In the genomic region with DNA sequence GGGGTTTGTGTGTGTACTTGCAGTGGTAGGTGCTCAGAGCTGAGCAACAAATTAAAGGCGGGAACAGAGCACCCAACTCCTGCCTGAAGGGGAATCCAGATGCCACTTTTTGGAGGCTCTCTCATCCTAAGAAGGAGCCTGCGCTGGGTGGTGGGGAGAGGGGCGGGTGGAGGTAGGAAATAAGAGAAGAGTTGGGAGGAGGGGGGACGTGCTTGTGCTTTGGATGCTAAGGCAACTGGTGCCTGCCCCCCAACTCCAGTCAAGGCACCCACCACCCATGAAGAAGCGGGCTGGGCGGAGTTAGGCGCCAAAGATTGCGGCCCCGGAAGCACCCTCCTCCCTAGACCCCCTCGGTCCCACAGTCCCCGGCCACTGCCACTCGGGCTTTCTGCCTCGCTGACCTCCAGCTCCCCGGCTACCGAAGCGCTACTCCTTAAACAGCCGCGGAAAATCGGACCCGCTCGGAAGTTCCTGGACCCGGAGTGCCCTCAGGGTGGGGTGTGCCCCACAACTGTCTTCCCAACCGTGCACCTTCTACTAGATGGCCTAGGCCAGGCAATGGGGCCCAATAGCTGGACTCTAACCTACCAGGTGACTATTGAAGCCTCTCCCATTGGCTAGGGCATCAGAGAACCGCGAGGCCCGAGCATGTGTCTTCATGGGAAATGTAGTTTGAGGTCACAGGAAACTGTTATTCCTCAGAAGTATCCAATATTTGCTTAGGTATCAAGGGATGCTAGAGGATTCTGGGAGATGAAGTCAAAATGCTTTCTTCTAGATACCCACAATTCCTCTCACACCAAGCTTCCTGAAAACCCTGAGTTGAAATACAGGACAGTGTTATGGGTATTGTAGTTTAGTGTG, we compare ENCODE assay signal across 7 mouse cellular contexts. TPM values are rescaled to one million over a fixed set of nuclear protein-coding genes. Genes with fewer than 3 reads are reported as not detected.
A peak's percentile ranks its signal among the peaks of the same experiment; 100 is the strongest.
DNase-seq lines count a peak whose midpoint lies in the region; ATAC-seq lines count a peak whose summit lies in the region.

A gene (minus strand): TSS at position 560 of the 864 bp plus-strand sequence.

- H3K9me3 ChIP-seq in embryonic facial prominence, embryonic 12.5 days: no peaks in the 10 kb centered on the region
- no peaks in the 10 kb centered on the region for H3K9me3 ChIP-seq in limb, embryonic 11.5 days (ENCODE audit: control insufficient read depth, low read length)
- H3K9me3 ChIP-seq in midbrain, embryonic 14.5 days (ENCODE audit: control insufficient read depth, low read length): no peaks in the 10 kb centered on the region

- H3K27me3 ChIP-seq in embryonic facial prominence, embryonic 12.5 days: no peaks in the 10 kb centered on the region
- H3K27me3 ChIP-seq in limb, embryonic 11.5 days (ENCODE audit: control insufficient read depth, insufficient read depth, low read length): no peaks in the 10 kb centered on the region
- H3K27me3 ChIP-seq in midbrain, embryonic 14.5 days (ENCODE audit: control insufficient read depth, insufficient read depth, low read length): no peaks in the 10 kb centered on the region

- H3K4me2 ChIP-seq in embryonic facial prominence, embryonic 12.5 days (replicated peaks): peak within 1 kb of the TSS; percentile 46
- H3K4me2 ChIP-seq in limb, embryonic 11.5 days (ENCODE audit: low read depth, severe bottlenecking): peak within 1 kb of the TSS; percentile 42
- H3K4me2 ChIP-seq in midbrain, embryonic 14.5 days (ENCODE audit: low read length): peak within 1 kb of the TSS; percentile 56

- H3K36me3 ChIP-seq in embryonic facial prominence, embryonic 12.5 days: no peaks in the 10 kb centered on the region
- H3K36me3 ChIP-seq in limb, embryonic 11.5 days (ENCODE audit: control insufficient read depth, insufficient read depth, low read length): no peaks in the 10 kb centered on the region
- H3K36me3 ChIP-seq in midbrain, embryonic 14.5 days (ENCODE audit: control insufficient read depth, insufficient read depth, low read length): no peaks in the 10 kb centered on the region

- H3K4me1 ChIP-seq in embryonic facial prominence, embryonic 12.5 days: no peaks in the 10 kb centered on the region
- no peaks in the 10 kb centered on the region for H3K4me1 ChIP-seq in limb, embryonic 11.5 days (ENCODE audit: control insufficient read depth, insufficient read depth, low read length)
- H3K4me1 ChIP-seq in midbrain, embryonic 14.5 days (ENCODE audit: control insufficient read depth, insufficient read depth, low read length): no peaks in the 10 kb centered on the region

- peak; percentile 61 for DNase-seq in adrenal gland, postnatal 25 days
- peak; percentile 100 for DNase-seq in heart, adult 11 months
- DNase-seq in kidney, adult 18-20 months: peak; percentile 80
- DNase-seq in limb, embryonic 11.5 days (ENCODE audit: low spot score): peak; percentile 74
- DNase-seq in midbrain, embryonic 14.5 days: peak; percentile 90
- DNase-seq in spleen, adult 18-20 months: peak; percentile 56 to 59

- H3K9ac ChIP-seq in embryonic facial prominence, embryonic 12.5 days: peak within 1 kb of the TSS; percentile 53
- H3K9ac ChIP-seq in limb, embryonic 11.5 days (ENCODE audit: low read length): peak within 1 kb of the TSS; percentile 57
- peak within 1 kb of the TSS; percentile 57 for H3K9ac ChIP-seq in midbrain, embryonic 14.5 days (replicated peaks; ENCODE audit: low read length)

- ATAC-seq in embryonic facial prominence, embryonic 12.5 days (ENCODE audit: insufficient number of reproducible peaks, insufficient read depth, low FRiP score, low TSS enrichment): peak; percentile 100
- ATAC-seq in limb, embryonic 11.5 days (ENCODE audit: insufficient number of reproducible peaks, low FRiP score, low TSS enrichment, low read depth): peak; percentile 100
- peak; percentile 100 for ATAC-seq in midbrain, embryonic 14.5 days (ENCODE audit: low FRiP score, low TSS enrichment)

- peak within 1 kb of the TSS; percentile 75; the same call in 1 of the 2 replicates for H3K27ac ChIP-seq in embryonic facial prominence, embryonic 12.5 days
- no peak within 1 kb of the TSS for H3K27ac ChIP-seq in limb, embryonic 11.5 days (replicated peaks; ENCODE audit: low read depth, low read length)
- H3K27ac ChIP-seq in midbrain, embryonic 14.5 days (replicated peaks; ENCODE audit: low read depth, low read length): peak within 1 kb of the TSS; percentile 68

- peak within 1 kb of the TSS; percentile 46 for H3K4me3 ChIP-seq in embryonic facial prominence, embryonic 12.5 days
- H3K4me3 ChIP-seq in limb, embryonic 11.5 days (ENCODE audit: low read depth, low read length): peak within 1 kb of the TSS; percentile 43
- peak within 1 kb of the TSS; percentile 49 for H3K4me3 ChIP-seq in midbrain, embryonic 14.5 days (replicated peaks; ENCODE audit: low read depth, low read length)

- WGBS in embryonic facial prominence, embryonic 12.5 days: 23% methylated on average over 22 of the region's 26 CpGs
- WGBS in limb, embryonic 11.5 days: 15% methylated on average over 24 of the region's 26 CpGs
- 17% methylated on average over 26 of the region's 26 CpGs for WGBS in midbrain, embryonic 14.5 days

RNA-seq across cellular contexts. Expression of the gene that starts here (rescaled TPM):
- total RNA-seq in adrenal gland, postnatal 25 days (2021): 15.8 and 24.3 TPM in 2 replicates
- 4.5 and 5.8 TPM in 2 replicates for polyA plus RNA-seq in embryonic facial prominence, embryonic 12.5 days (2016; fragmentation: Nextera tagmentation; extraction: Ambion mirVana)
- polyA plus RNA-seq in limb, embryonic 11.5 days (2014; fragmentation: Nextera tagmentation; extraction: Ambion mirVana): 5.3 and 5.8 TPM in 2 replicates
- 6.3 and 7.9 TPM in 2 replicates for polyA plus RNA-seq in midbrain, embryonic 14.5 days (2014; fragmentation: Nextera tagmentation; extraction: Ambion mirVana)
